Mouse (Mus musculus) embryonic stem cell, embryonic (primary cell): Measurements from ENCODE around the gene Shld1.

Experiments used
- CTCF ChIA-PET, 4 experiments: fragments of 300-600 bp in 2 of 4; fragments of 350-600 bp in 2 of 4; sonication (Branson Sonifier 250); formaldehyde crosslinking; loops; one replicate each; lab custom pipeline; 2022; ENCODE audit warnings: inconsistent platforms in 2 of 4; lab: Charles Lee
- POLR2A ChIA-PET, 4 experiments: fragments of 300-600 bp in 2 of 4; fragments of 350-600 bp in 2 of 4; sonication (Branson Sonifier 250); formaldehyde crosslinking; loops; one replicate each; lab custom pipeline; 2022; ENCODE audit warnings: antibody characterized with exemption in 4 of 4, inconsistent platforms in 1 of 4; lab: Charles Lee

Gene Shld1

DNA sequence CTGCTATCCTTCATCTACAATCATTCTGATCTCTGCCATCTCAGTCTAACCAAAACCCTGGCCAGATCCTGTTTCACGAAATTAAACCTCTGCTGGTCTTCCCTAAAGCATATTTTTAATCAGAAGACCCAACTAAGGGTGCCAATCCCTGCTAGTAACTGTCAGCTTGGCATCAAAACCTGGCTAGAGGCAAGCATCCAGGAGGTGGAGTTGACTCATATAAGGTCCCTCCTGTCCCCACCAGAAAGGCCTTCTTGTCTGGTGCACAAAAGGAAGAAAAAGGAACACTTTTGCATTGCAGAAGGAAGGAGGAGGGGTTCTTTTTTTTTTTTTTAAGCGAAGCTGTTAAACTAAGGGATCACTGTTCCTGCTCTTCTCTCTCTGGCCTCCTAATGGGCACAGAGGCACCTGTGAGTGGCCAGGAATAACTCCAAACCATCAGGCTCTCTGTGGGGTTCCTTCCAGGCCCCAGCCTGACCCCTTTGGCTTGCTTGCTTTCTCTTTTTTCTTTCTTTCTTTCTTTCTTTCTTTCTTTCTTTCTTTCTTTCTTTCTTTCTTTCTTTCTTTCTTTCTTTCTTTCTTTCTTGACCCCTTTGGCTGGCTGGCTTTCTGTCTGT is 52.2 kb downstream of the Shld1 start:
- ChIA-PET POLR2A (no interaction called here), CTCF (interaction anchor here in 1 of 4 experiments (0.6 kb wide), 1 partner anchor 368 kb away, joined by 10 read pairs; no protein-coding TSS in a partner anchor)

DNA sequence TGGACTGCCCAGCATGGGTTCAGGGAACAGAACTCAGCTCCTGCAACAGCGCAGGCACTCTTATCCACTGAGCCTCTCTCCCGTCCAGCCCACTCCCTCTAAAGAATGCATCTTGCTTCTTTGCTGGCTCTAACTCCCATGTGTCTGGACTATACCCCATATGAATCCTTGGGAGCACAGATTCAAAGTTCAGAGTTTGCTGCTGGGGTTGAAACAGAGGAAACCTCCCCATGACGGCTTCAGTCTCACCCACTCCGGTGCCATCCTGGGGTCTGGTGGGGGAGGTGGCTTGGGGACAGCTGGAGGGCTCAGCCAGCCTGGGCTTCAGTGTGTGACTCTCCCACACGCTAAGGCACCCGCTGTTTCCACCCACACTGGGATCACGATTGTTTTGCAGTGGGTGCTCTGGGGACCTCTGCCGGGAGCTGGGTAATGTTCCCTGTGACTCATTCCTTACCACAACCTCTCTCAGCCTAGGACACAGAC is 55.2 kb downstream of the Shld1 start:
- POLR2A ChIA-PET = no interaction called here
- CTCF ChIA-PET = interaction anchor here in 2 of 4 experiments (0.6 kb wide), 3 partner anchors 162 to 292 kb away, joined by 3 to 6 read pairs (median 3); no protein-coding TSS in a partner anchor

DNA sequence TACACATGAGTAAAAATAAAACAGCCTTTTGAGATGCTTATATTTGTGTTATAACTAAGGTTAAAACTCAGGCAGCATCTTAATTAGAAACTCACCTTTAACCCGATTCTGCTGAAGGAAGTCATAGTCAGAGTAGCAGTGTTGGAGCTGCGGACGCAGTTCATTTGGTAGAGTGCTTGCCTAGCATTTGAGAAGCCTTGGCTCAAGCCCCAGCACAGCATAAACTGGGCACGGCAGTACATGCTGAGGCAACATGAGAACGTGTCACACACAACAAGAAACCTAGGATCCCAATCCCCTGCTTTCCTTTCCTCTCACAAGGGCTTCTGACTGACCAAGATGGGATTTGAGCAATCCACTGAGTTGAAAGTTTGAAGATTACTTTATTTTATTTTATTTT is 58.1 kb downstream of the Shld1 start:
- ChIA-PET CTCF (no interaction called here), POLR2A (no interaction called here)

DNA sequence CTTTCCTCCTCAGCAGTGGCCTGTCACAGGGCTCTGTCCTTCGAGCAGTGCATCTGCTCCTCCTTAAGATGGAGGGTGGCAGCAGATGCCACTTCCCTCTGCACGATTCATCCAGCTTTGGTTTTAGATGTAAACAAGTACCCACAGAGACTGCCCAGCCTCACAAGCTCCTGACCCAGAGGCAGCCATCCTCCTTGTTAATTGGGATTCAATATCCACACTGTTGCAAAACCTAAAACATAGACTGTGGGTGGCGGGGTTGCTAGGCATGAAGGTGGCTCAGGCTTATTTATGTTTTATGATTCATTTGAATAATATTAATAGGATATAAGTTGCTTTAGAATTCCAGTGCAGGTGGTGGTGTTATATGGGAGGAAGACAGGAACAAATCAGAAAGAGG is 59.4 kb downstream of the Shld1 start:
- CTCF ChIA-PET = no interaction called here
- POLR2A ChIA-PET = no interaction called here

DNA sequence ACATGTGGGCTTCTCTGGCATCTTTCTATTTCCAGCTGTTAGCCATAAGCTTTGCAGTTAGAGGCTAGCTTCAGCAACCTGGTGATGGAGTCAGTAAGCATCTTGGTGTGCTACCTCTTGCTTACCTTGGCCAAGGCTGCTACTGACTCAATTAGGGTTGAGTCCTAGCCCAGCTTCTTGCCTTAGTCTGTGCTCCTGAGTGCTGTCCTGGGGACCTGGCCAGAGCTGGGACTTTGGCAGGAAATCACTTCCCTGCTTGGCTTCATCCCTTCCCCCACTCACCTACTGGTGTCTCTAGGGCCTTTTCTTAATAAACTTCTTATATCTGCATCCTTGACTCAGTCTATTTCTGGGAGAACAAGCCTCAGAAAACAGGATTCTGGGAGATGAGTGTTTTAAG is 64.0 kb downstream of the Shld1 start:
- ChIA-PET CTCF (no interaction called here), POLR2A (no interaction called here)

DNA sequence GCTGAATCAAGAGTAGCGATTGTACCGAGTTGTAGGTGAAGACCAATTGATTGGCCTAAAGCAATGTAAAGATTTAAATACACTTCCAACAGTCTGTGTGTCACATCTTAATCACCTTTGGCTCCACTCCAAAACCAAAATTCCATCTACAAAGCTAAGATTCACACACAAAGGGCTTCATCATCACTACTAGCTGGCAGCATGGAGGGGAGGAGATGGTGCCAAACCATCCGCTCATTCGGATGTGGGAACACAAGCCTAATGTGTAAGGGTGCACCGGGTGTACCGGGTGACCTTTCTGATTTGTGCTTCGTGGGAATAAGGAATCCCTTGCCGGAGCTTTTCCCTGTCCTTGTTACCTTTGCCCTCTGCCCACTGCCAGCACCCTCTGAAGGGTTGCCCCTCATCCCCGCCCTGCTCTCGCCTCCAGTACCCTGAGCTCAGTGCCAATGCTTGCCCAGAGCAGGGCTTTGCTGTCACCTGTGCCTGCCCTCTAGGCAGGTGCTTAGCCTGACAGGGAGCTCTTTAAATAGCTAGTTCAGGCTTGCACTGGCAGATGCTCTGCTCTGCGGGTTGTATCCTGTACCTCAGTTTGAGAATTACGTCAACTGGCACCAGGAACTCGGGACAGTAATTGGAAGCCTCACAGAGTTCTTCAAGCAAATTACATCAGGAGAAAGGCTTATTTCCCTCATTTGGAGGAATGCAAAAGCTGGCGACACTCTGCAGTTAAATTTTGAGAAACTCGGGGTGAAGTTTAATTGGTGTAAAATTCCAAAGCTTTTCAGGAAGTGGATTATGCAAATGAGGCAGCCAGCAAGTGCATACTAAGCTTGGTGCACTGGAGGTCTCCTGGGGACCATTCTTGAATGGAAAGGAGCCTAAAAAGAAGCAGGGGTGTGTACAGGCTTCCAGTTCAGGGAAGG is 64.7 kb downstream of the Shld1 start:
- CTCF ChIA-PET = interaction anchor here in 1 of 4 experiments (0.5 to 0.6 kb wide), 3 partner anchors 38 to 193 kb away, joined by 3 to 4 read pairs (median 3); no protein-coding TSS in a partner anchor
- POLR2A ChIA-PET = interaction anchor here in 1 of 4 experiments (0.6 to 1.0 kb wide), 2 partner anchors 34 to 146 kb away, joined by 3 read pairs; no protein-coding TSS in a partner anchor

DNA sequence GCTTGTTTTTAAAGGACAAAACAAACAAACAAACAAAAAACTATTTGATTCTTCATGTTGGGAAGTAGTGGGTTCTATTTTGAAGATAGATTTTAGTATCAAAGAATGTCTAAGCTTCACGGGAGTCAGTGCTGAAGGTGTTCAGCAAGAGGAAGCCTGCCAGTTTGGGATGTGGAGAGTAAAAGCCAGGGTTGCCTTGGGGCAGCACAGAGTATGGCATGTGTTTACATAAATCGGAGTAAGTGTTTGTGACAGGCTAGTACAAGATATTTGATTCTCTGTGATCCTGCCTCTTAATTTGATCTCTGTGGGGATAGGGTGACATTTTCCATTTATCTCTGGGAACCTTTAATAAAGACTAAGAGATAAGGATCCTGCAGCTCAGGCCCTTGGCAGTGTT is 65.7 kb downstream of the Shld1 start:
- CTCF ChIA-PET = no interaction called here
- POLR2A ChIA-PET = no interaction called here

DNA sequence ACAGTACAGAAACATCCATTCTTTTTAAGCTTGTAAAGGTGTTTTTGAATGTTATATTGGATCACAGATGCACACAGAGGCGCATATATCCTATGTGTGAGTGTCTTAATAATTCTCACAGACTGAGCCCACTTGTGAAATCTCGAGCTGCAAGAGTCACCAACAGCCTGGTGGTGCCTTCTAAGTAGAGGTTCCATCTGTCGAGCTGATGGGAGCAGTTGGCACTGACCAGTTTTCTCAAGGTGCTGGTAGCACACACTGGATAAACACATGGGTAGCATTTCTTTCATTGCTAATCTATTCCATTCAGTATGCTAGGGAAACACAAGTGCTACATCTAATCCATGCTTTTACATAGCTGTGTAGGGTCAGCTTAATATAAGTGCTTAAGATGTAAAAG is 66.4 kb downstream of the Shld1 start:
- POLR2A ChIA-PET = no interaction called here

DNA sequence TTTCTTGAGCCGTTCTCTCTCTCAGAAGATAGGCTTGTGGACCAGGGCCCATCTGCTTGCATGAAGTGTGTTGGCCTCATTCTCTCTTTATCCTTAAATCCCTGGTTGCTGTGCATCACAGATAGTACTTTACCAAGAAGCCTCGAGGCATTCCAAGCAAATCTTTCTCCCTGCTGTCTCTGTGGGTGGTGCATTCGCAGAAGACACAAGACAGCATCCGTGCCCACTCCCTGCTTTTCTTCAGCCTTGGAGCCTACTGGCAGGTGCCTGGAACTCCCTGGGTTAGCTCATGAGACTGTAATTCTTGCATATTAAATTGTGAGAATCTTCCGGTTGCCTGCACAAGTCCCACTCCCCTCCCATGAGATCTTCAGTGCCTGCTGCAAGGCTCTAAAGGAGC is 71.2 kb downstream of the Shld1 start:
- ChIA-PET CTCF (no interaction called here), POLR2A (interaction anchor here in 2 of 4 experiments (0.5 to 0.6 kb wide), 2 partner anchors 11 to 85 kb away, joined by 3 read pairs; no protein-coding TSS in a partner anchor)

More for the DNA sequence above, 66.4 kb downstream of the Shld1 start:
- CTCF ChIA-PET = no interaction called here

DNA sequence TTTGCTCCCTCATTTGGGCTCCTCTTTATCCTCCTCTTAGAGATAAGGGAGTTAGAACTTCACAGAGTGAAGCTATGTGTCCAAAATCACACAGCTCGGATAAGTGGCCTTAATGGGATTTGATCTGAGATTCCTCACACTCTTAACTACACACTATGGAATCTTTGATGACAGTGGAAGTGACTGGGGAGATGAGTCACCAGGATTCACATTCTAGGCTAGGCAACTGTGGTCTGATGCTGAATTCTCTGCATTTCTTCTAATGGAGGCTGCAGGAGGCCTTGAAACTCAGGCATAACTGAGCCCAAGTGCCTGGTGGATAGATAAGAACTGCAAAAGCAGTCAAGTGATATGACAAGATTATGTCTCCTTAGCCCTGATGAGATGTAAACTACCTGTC is 84.1 kb downstream of the Shld1 start:
- POLR2A ChIA-PET = no interaction called here
- CTCF ChIA-PET = no interaction called here

DNA sequence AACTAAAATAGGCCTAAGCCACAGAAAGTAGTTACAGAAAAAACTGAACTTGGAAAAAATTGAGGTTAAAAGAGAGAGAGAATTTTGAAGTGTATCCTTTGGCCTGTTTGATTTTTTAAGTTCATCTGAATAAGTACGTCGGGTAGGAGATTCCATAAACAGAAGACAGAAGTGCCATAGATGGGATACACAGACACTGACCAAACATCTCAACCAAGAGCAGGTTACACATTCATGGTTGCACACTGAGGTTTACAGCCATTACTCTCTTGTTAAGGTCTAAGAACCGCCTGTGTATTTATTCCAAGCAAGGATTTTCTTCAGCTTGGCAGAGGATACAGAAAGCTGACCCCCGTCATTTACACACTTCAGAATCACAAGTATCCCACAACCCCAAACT is 94.2 kb downstream of the Shld1 start, which contains the start of gene Chgb:
Gene Chgb (plus strand): TSS at position 301 of the 400 bp plus-strand sequence.
- POLR2A ChIA-PET = interaction anchor here in 2 of 4 experiments (0.8 to 1.4 kb wide), 4 partner anchors 9 to 65 kb away, joined by 3 to 6 read pairs (median 4); partner anchors contain the start of genes Crls1 (in 1 of the 2), Mcm8 (in 1 of the 2) and Trmt6 (in 1 of the 2)

DNA sequence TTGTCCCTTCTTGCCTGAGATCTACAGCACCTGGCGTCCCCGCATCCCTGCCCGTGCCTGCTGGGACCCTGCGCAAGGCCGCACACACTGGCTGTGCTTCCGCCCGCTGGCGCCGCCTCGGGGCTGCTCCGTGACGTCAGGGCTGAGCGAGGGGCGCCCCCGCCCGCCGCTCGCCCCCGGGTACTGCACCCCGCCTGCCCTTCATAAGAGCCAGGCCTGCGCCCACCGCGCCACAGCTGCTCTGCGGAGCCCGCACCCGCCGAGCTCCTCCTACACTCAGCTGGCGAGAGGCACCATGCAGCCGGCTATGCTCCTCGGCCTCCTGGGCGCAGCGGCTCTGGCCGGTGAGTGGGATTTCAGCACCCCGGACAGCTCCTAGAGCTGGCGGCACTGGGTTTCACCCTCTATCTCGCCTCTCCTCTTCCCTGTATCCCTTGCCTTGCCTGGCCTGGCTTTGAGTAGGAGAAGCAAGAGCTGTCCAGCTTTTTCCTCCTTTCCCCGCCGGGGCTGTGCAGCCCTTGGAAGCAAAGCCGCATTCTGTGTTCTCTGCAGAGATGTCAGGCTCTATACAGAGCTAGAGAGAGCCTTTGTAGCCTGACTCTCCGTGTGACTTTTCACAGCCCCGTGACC is 94.8 kb downstream of the Shld1 start:
- CTCF ChIA-PET = interaction anchor here in 1 of 4 experiments (1.0 to 1.1 kb wide), 2 partner anchors 64 to 124 kb away, joined by 3 read pairs; no protein-coding TSS in a partner anchor

More for the DNA sequence above, 94.2 kb downstream of the Shld1 start, which contains the start of gene Chgb:
- CTCF ChIA-PET = interaction anchor here in 1 of 4 experiments (1.0 to 1.1 kb wide), 2 partner anchors 65 to 124 kb away, joined by 3 read pairs; no protein-coding TSS in a partner anchor

DNA sequence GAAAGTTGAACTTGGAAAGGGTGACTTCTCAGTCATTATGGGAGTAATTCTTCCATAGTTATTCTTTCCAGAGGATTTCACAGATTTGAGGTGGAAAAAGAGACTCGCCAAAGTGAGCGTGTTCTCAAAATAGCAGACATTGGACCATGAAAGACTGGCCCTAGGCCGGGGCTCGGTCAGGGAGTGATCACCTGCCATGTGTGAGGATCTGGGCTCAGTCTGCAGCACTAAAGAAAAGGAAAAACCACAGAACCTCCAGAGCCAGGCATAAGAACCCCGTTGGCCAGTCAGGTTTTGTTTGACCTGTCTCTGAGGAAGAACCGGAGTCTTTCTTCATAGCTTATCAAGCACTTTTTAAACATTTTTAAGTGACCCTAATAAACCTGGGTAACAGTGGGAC is 97.3 kb downstream of the Shld1 start:
- CTCF ChIA-PET = no interaction called here
- POLR2A ChIA-PET = no interaction called here

More for the DNA sequence above, 94.8 kb downstream of the Shld1 start:
- POLR2A ChIA-PET = interaction anchor here (0.6 to 1.4 kb wide), 11 partner anchors 10 to 934 kb away, joined by 3 to 6 read pairs (median 3); partner anchors contain the start of genes Crls1 (in 1 of the 4), Mcm8 (in 1 of the 4) and Trmt6 (in 1 of the 4)

DNA sequence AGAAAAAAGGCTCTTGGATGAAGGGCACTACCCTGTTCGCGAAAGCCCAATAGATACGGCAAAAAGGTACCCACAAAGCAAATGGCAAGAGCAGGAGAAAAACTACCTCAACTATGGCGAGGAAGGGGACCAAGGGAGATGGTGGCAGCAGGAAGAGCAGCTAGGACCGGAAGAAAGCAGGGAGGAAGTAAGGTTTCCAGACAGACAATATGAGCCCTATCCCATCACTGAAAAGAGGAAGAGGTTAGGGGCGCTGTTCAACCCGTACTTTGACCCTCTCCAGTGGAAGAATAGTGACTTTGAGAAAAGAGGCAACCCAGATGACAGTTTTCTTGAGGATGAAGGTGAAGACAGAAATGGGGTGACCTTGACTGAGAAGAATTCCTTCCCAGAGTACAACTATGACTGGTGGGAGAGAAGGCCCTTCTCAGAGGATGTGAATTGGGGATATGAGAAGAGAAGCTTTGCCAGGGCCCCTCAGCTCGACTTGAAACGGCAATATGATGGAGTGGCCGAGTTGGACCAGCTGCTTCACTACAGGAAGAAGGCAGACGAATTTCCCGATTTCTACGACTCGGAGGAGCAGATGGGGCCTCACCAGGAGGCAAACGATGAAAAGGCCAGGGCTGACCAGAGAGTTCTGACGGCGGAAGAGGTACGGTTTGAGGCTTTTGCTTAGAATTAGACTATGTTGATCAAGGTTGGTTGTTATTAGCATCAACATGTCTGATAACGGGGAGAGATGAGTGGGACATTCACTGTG is 106.9 kb downstream of the Shld1 start:
- CTCF ChIA-PET = interaction anchor here in 1 of 4 experiments (1.0 kb wide), 1 partner anchor 77 kb away, joined by 3 read pairs; no protein-coding TSS in a partner anchor
- POLR2A ChIA-PET = interaction anchor here in 1 of 4 experiments (1.2 kb wide), 1 partner anchor 42 kb away, joined by 4 read pairs; no protein-coding TSS in a partner anchor

DNA sequence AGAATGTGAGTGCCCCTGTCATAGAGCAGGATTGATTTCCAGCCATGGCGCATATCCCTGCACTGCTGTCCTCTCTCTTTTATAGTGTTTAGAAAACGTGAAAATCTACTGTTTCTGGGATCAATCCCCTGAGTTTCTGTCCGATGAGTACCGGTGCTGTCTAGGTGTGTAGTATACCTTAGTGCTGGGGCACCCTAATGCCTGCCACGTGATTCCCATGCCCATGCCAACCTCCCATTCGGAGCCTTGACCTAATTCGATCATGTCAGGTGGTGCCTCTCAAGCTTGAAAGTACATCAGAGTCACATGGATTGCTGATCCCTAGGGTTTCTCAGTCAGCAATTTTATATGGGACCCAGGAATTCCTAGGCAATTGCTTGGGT is 107.5 kb downstream of the Shld1 start:
- POLR2A ChIA-PET = interaction anchor here in 1 of 4 experiments (1.2 kb wide), 1 partner anchor 41 kb away, joined by 4 read pairs; no protein-coding TSS in a partner anchor
- CTCF ChIA-PET = no interaction called here
